Mouse (Mus musculus) splenic B cell, adult 2 months (primary cell): ENCODE measurements at regions not wholly inside any gene's neighbourhood (a gene's known extent, or its start where the extent isn't known, plus 50 kb on each side); places are given as distances from the start of the nearest gene placed in this dataset.

Experiments
- DNase-seq: peaks from one replicate; pipeline ENCODE4 v3.0.0-alpha.2; 2011; ENCODE audit warnings: low read depth, low spot score
- H3K27me3 ChIP-seq: 2 replicates; pipeline ENCODE4 v1.6.1; 2012; ENCODE audit warnings: mild to moderate bottlenecking, low read length, moderate library complexity, mixed read lengths; ENCODE audit not compliant: control insufficient read depth, poor library complexity, insufficient read depth, severe bottlenecking
- H3K36me3 ChIP-seq: 2 replicates; pipeline ENCODE4 v1.6.1; 2012; ENCODE audit warnings: mild to moderate bottlenecking, low read length, moderate library complexity, mixed read lengths; ENCODE audit not compliant: control insufficient read depth, poor library complexity, insufficient read depth, severe bottlenecking

GRCm38 (mm10) chr10:25118674-25119670 lies 188.7 kb downstream of the Akap7 start:
- Histone ChIP-seq H3K27me3 (no peaks in the 10 kb centered on the region), H3K36me3 (no peaks in the 10 kb centered on the region)
- peak; percentile 62 for DNase-seq

GRCm38 (mm10) chr10:25114316-25114715 lies 187.0 kb upstream of the Arg1 start:
- H3K36me3 ChIP-seq = no peaks in the 10 kb centered on the region
- H3K27me3 ChIP-seq = no peaks in the 10 kb centered on the region
- DNase-seq = no peak

- no peaks in the 10 kb centered on the region for H3K27me3 ChIP-seq
These were observed 185.3 kb upstream of the Arg1 start for GRCm38 (mm10) chr10:25112449-25113171.

GRCm38 (mm10) chr10:25111636-25112422 lies 184.5 kb upstream of the Arg1 start:
- no peak for DNase-seq
- Histone ChIP-seq H3K27me3 (no peaks in the 10 kb centered on the region), H3K36me3 (no peaks in the 10 kb centered on the region)

More at GRCm38 (mm10) chr10:25112449-25113171, 185.3 kb upstream of the Arg1 start:
- no peak for DNase-seq
- no peaks in the 10 kb centered on the region for H3K36me3 ChIP-seq

GRCm38 (mm10) chr10:25111181-25111580 lies 183.9 kb upstream of the Arg1 start:
- Histone ChIP-seq H3K36me3 (no peaks in the 10 kb centered on the region), H3K27me3 (no peaks in the 10 kb centered on the region)

GRCm38 (mm10) chr10:25098070-25098469 lies 170.8 kb upstream of the Arg1 start:
- DNase-seq = no peak

More at GRCm38 (mm10) chr10:25111181-25111580, 183.9 kb upstream of the Arg1 start:
- DNase-seq = no peak

GRCm38 (mm10) chr10:25089705-25090386 lies 162.6 kb upstream of the Arg1 start:
- Histone ChIP-seq H3K36me3 (no peaks in the 10 kb centered on the region), H3K27me3 (no peaks in the 10 kb centered on the region)
- no peak for DNase-seq

More at GRCm38 (mm10) chr10:25098070-25098469, 170.8 kb upstream of the Arg1 start:
- Histone ChIP-seq H3K27me3 (no peaks in the 10 kb centered on the region), H3K36me3 (no peaks in the 10 kb centered on the region)

GRCm38 (mm10) chr10:25086745-25087144 lies 159.5 kb upstream of the Arg1 start:
- Histone ChIP-seq H3K27me3 (no peaks in the 10 kb centered on the region), H3K36me3 (no peaks in the 10 kb centered on the region)
- no peak for DNase-seq

GRCm38 (mm10) chr10:25082930-25083329 lies 155.6 kb upstream of the Arg1 start:
- Histone ChIP-seq H3K36me3 (no peaks in the 10 kb centered on the region), H3K27me3 (no peaks in the 10 kb centered on the region)
- DNase-seq = no peak

- no peaks in the 10 kb centered on the region for H3K27me3 ChIP-seq
- no peaks in the 10 kb centered on the region for H3K36me3 ChIP-seq
- no peak for DNase-seq
These were observed 145.3 kb upstream of the Arg1 start for GRCm38 (mm10) chr10:25072617-25073016.

- DNase-seq = no peak
- Histone ChIP-seq H3K36me3 (no peaks in the 10 kb centered on the region), H3K27me3 (no peaks in the 10 kb centered on the region)
These were observed 141.0 kb upstream of the Arg1 start for GRCm38 (mm10) chr10:25068301-25068700.

- Histone ChIP-seq H3K27me3 (no peaks in the 10 kb centered on the region), H3K36me3 (no peaks in the 10 kb centered on the region)
- DNase-seq = no peak
These were observed 137.5 kb upstream of the Arg1 start for GRCm38 (mm10) chr10:25064701-25065362.

- no peaks in the 10 kb centered on the region for H3K27me3 ChIP-seq
- H3K36me3 ChIP-seq = no peaks in the 10 kb centered on the region
- DNase-seq = no peak
These were observed 134.2 kb upstream of the Arg1 start for GRCm38 (mm10) chr10:25061402-25062055.
